Mouse (Mus musculus): ENCODE data around the gene Tmem115.

Gene Tmem115

DNA sequence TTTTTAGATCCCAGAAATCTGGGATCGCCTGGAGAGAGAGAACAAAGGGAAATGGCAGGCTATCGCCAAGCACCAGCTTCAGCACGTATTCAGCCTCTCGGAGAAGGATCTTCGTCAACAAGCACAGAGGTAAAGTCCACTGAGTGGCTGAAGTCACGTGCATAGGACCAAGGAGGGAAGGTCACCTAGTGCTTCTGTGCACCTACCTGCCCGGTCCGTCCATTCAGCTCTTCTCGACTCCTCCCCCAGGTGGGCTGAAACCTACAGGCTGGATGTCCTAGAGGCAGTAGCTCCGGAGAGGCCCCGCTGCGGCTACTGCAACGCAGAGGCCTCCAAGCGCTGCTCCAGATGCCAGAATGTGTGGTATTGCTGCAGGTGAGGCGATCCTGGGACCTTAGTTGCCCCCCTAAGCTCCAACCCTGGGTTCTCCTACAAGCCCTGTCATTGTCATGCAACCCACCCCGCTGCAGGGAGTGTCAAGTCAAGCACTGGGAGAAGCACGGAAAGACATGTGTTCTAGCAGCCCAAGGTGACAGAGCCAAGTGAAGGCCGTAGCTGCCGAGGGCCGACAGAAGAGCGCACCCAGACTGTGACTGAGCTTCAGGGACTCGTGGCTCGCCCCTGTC is 16.9 kb downstream of the Tmem115 start:
- no peak for DNase-seq (ENCODE audit: low spot score)

DNA sequence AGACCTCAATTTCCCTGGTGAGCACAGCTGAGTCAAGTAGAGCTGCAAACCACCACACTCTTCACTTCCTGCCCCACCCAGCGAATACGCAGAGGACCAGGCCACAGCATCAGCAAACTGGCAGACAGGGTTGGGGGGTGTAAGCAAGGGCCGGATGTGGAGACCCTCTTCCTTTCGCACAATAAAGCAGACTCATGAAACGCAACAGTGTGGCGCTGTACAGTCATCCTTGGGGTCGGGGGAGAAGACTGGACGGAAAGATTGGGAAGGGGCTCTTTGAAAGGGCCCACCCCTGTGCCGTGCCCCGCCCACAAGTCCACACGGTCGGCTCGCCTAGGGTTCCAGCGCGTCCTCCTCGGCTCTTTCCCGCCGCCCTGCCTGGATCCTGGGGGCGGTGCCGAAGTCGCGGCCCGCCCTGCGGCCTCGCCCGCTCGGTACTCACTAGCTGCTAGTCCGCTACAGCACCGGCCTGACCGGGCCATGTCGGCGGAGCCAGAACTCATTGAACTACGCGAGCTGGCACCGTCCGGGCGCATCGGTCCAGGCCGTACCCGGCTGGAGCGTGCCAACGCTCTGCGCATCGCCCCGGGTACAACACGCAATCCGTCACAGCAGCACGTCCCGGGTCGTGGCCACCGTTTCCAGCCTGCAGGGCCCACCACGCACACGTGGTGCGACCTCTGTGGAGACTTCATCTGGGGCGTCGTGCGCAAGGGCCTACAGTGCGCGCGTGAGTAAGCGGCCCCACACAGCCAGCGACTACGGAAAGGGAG is 17.6 kb downstream of the Tmem115 start, which contains the start of gene Rassf1:
TSS of gene Rassf1 (plus strand) at position 439 of the 773 bp plus-strand sequence.
- DNase-seq (ENCODE audit: low spot score), result peak; percentile 40

DNA sequence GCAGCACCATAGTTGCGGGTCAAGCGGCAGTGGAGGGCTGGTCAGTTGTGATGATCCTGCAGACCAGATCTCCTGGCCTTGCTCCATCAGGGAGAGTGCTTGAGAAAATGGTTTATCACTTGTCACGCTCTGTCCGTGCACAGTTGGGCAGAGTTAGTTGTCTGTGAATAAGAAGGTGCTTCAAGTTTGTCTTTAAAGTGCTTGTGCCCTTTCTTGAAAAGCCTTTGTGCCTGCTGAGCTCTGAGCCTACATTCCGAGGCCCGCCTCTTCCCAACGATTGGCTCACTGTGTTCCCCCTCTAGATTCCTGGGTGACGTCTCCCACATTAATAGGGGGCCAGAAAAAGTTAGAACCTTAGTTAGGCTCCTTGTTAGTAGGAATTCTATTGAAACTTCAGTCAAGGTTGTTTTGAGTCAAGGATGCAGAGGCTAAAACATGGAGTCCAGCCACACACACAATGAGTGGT is 18.2 kb downstream of the Tmem115 start:
- DNase-seq (ENCODE audit: low spot score), result no peak

DNA sequence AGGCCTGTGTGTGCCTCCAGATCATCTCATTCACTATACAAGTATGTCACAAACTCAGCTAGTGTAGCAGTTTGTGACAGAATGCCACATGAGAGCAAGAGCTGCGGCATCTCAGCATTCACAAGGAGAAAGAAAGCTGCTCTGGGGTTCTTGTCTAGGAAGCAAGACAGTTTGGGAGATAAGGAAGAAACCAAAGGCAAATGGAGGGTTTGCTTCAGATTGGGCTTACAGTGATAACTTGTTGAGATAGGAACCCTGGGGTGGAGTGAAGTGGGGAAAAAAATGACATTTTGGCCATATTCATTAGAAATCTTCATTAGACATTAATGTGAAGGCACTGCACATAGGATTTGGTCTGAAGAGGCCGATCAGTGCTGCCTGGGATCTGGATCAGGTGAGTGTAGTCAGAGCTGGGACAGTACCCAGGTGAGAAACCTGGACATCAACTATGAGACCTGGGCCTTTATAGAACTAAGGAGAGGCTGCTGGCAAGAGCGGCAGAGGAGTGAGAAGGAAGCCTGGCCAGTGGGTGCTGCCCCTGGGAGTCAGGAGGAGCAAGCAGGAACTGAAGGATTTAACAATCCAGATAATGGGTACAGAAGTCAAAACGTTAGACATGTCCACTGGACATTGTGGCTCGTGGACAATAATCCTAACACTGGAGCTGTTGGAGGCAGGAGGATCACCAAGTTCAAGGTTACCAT is 19.1 kb downstream of the Tmem115 start:
- DNase-seq (ENCODE audit: low spot score), result no peak

DNA sequence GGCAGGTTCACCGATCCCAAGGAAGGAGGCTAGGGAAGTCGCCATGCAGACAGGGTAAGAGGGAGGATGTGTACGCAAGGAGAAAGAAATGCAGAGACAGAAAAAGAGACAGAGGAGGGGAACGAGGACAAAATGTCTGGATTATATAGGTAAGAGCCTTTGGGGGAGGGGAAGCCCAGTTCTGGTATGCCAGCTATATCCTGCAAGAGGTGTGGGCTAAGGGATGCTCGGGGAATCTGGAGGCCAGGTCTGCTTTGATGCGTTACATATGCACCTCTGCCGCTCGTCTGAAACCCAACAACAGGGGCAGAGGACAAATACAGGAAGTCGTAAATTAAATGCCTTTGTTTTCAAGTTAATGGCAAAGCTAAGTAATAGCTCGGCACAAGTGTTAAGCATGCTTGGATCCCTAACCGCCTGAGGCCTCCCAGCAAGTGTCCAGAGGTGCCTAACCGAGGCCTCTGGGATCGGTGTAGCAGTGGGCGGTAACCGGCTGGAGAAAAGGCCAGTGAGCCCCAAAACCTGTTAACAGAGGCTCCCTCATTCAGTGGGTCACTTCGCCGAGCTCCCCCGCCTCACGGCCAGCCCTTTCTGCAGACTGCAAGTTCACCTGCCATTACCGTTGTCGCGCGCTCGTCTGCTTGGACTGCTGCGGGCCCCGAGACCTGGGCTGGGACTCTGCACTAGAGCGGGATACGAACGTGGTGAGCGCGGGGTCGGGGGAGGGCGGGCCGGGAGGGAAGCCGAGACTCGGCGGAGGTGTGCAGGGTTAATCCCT is 20.0 kb downstream of the Tmem115 start:
- DNase-seq (ENCODE audit: low spot score), result peak; percentile 37

DNA sequence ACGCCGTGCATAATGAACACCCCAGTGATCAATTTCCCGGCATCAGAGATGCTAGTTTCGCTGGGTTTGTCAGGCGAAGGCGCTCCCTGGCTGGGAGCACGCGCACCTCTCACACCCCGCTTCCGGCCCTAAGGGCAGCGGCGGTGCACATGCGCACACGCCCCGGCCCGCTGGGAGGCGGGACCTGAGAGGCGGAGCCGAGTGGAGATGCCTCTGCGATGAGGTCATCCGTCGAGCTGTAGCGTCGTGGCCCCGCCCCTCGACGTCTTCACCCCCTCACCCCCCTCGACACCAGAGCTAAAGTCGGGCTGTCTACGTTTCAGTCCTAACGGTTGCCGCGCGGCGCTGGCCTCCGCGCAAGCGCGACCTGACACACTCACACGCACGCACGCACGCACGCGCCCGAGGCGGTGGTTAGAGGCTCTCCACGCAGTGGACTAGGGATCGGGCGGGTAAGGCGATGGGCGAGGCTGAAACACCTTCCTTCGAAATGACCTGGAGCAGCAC is 20.6 kb downstream of the Tmem115 start:
- DNase-seq (ENCODE audit: low spot score), result peak; percentile 98

DNA sequence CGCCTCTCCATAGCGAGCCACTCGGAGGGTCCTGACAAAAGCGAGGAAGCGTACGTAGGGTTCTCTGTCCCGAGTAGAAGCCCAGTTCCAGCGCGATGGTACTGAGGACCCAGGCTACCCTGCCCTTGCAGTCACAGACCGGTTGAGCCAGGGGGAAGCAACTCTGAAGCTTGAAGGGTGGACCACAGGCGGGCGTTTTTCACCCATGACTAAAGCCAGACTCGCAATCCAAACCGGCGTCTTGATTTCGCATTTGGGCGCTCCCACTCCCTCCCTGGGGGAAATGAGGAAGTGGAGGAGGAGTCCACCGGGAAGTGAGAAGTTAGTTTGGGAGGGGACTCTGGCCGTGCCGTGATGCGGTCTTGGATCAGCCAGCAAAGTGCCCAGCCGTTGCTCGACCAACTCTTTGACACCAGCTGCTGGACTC is 21.3 kb downstream of the Tmem115 start:
- peak; percentile 64 for DNase-seq (ENCODE audit: low spot score)

DNA sequence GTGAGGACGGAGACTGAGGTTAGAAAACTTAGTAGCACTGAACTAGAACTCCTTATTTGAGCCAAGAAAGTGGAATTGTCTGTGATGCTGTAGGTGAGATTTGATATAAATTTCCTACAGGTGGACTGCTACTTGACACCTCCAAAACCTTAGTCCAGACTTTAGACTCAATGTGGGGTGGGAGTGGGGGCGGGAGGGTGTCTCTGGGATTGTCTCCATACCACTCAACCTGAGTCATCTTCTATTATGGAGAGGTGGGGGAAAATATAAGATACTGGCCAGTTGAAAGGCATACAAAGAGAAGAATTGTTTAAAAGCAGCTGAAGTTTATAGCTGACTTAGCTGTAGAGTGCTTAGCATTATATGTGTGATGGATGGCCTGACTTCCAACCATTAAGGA is 22.0 kb downstream of the Tmem115 start:
- no peak for DNase-seq (ENCODE audit: low spot score)

DNA sequence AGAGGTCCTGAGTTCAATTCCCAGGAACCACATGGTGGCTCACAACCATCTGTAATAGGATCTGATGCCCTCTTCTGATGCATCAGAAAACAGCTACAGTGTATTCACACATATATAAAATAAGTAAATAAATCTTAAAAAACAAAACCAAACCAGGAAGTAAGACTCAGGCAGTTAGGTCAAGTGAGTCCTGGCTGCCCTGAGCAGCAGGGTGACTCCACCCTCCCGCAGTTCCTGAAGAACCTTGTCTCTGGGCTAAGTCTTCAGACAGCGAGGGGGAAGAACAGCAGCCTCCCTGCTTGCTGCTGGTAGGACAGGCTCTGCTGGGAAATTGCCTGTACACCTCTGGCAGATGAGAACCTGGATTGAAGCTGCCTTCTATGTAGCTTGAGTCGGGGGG is 22.6 kb downstream of the Tmem115 start:
- no peak for DNase-seq (ENCODE audit: low spot score)

DNA sequence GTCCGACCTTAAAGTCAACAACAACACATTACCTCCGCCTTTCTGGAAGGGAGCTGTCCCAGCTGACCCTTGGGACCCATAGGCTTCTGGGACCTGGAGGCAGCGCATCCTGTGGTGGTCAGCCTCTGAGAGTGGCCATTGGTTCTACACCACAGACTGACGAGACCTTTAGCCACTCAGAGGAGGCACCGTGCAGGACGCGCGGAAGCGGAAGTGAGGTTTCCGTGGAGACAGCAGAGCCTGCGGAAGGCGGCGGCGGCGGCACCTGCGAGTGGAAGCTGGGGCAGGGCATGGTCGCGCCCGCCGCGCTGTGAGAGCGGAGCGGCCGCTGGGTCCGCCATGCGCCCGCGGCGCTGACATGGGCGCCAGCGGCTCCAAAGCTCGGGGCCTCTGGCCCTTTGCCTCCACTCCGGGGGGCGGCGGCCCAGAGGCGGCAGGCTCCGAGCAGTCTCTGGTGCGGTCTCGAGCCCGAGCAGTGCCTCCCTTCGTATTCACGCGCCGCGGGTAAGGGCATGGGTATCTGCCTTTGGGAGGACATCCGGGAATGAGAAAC is 29.4 kb downstream of the Tmem115 start, which contains the start of gene Tusc2:
TSS of gene Tusc2 (plus strand) at position 227 of the 553 bp plus-strand sequence.
- peak; percentile 96 for DNase-seq (ENCODE audit: low spot score)

DNA sequence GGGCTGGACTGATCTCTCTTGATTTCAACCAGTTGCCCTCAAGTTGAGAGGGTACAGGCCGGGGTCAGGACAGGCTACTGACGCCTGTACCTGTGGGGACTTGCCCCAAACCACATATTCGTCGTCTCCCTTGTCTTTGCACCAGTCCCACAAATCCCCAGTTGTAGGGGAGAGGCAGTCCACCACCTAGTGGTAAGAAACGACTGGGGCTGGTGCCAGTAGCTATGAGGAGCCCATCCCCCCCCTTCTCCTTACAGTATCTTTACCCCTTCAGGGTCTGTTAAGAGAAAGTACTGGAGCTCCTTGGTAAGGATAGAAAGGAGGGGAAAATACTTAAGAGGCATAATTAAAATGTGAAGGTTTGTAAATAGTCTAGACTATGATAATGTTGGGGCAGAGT is 31.8 kb downstream of the Tmem115 start:
- peak; percentile 34 for DNase-seq (ENCODE audit: low spot score)

DNA sequence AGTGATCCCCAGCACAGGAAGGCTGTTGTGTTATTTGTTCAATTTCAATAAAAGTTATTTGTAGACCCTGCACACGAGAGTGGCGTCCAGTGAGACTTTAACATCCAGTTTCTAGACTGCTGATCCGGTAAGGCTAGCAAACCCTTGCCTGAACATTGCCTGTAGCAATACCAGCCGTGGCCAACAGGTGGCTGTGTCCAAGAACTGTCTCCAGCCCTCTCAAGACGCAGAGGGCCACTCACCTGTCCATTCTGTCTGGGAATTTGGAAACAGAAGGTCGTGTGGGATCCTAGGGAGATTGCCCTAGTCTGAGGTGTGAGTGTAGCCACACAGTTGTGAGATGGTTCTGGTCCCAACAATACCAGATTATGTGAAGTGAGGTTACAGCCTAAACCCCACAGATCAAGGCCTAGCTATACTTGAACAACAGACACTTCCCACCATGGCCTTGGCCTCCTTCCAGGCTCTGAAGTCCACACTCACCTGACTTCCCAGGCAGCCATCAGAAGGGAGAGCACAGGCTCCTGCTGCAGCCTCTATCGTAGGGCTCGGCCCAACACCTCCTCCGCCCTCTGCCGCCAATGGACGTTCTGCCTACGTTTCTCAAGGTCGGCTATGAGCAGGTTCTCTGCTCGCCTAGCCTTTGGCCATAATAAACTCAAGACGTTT is 32.4 kb downstream of the Tmem115 start:
- DNase-seq (ENCODE audit: low spot score), result peak; percentile 78

DNA sequence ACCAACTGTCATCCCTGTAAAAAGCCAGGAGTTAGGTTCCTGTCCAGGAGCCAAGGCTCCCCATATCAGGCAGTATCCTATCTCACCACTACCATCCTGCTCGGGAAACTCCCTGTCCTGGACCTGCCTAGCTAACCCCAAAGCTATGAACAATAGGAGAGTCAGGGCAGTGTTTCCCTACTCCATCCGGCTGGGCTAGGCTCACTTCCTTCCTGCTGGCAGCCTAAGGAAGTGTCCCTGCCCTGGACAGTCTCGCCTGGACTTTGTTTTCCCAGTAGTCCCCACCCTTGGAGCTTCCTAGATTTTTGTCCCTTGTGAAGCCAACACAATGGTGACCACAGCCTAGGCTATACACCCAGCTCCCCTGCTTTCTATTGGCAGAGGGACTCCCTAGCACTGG is 33.1 kb downstream of the Tmem115 start:
- DNase-seq (ENCODE audit: low spot score), result no peak

DNA sequence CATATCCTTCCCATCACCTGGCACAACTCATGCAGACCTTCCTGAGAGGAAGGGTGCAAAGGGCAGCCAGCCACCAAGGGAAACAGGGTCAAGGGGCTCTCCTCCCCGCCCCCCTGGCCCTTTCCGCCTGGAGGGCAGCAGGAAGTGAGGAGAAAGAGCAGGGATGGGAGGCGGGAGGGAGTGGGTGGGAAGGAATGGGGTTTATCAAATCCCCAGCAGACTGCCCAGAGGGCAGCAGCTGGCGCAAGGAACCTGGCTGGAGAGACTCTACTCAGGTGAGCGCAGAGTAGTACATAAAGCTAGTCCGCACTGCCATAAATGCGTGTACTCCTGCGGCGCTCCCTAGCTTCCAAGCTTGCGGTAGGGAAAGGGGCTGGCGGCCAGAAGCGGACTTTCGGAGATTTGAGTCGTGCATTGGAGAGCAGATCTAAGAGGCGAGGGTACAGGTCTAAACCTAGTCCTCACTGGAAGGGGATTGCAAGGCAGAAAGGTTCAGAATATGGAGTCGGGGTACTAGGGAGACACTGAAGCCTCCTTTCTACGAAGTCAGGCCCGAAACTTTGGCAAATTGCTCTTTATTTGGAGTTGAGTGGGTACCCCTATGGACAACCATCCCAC is 34.1 kb downstream of the Tmem115 start, which contains the start of gene Hyal2:
TSS of gene Hyal2 (plus strand) at position 244 of the 618 bp plus-strand sequence.
- no peak for DNase-seq (ENCODE audit: low spot score)

DNA sequence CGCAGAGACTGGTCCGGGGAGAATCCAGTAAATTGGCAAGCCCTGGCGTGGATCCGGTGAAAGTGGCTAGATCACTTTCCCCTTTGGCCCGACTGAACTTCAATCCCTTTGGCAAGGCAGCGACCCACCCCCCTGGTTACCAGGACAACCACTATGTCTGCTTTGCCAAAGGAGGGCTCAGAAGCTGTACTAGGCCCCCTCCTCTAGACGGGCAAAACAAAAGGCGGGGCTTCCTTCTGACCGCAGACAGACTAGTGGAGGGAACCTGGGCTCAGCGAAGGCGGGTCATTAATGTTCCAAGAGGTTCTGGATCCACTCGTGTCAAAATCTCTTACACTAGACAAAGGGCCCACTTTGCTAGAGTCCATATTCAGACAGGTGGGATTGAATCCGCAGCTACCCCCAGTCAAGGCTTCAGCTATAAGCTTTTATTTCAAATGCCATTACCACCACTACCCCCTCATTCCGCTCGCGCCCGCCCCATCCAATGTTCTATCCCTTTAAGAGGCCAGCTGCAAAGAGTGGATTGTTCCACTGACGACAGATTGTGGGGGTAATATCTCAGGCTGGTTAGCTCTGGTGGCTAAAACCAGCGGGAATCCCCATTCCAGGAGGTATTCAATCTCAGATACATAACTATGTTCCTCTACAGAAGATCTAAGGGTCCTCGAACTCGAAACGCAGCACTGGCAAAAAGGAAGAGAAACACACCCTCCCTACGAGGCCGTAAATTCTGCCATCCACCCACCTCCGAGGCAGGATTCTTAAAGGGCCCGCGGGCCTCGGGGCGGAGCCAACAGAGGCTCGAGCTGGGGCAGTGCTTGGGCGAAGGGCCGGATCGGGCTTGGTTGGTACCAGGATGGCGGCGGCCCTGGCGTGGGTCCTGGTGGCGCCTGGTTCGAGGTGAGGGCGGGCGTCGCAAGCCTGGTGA is 34.9 kb downstream of the Tmem115 start:
- DNase-seq (ENCODE audit: low spot score), result peak; percentile 90

DNA sequence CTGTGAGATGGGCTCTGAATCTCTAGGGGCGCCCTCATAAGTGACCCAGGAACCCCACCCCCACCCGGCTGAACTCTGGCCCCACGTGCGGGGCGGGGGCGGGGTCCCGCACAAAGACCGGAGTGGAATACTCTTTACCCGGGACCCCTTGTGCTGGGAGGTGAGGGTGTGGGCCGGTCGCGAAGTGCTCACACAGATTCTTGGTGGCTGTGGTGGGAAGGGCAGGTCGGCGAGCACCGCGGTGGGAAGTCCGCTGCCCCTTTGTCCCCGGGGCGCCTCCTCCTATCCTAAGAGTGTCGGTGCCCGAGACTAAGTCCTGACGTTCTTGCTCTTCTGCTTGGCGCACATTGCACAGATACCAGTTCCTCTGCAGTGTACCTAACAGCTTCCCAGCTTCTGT is 35.5 kb downstream of the Tmem115 start:
- peak; percentile 46 for DNase-seq (ENCODE audit: low spot score)

DNA sequence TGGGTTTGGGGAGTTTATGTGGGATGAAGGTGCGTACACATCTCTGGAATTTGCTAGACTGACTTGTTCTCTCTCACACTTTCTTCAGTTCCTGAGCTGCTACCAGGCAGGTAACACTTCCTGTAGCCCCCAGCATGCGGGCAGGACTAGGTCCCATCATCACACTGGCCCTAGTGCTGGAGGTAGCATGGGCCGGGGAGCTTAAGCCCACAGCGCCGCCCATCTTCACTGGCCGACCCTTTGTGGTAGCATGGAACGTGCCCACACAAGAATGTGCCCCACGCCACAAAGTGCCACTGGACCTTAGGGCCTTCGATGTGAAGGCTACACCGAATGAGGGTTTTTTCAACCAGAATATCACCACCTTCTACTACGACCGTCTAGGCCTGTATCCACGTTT is 36.3 kb downstream of the Tmem115 start:
- DNase-seq (ENCODE audit: low spot score), result no peak

DNA sequence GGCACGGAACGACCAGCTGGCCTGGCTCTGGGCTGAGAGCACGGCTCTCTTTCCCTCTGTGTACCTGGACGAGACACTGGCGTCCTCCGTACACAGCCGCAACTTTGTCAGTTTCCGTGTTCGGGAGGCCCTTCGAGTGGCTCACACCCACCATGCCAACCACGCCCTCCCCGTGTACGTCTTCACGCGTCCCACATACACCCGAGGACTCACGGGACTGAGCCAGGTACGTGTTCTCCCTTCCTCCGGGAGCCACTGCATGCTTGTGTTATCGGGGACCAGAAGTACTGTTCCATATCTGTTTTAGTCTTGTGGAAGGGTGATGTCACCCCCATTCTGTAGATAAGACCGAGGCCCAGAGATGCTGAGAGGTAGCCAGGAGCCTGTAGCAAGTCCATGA is 37.1 kb downstream of the Tmem115 start:
- no peak for DNase-seq (ENCODE audit: low spot score)
